Mouse (Mus musculus) midbrain, embryonic 16.5 days (tissue): ENCODE measurements around the gene Hoxd11. TPM values are rescaled to one million over a fixed set of nuclear protein-coding genes. Genes with fewer than 3 reads are reported as not detected.

ENCODE experiments used
- ATAC-seq: fragments of 200-750 bp; cut with Nextera tagmentation; 2 replicates; pipeline ENCODE4 v1.8.0; 2017; ENCODE audit warnings: moderate TSS enrichment
- H3K27ac ChIP-seq: fragments of 300-500 bp; sonication (generic); 2 replicates; pipeline ENCODE4 v1.5.1; 2014; ENCODE audit warnings: mild to moderate bottlenecking, low read length, mixed read lengths
- H3K27me3 ChIP-seq: fragments of 300-500 bp; sonication (generic); 2 replicates; pipeline ENCODE4 v1.6.1; 2014; ENCODE audit warnings: low read depth, low read length, mixed read lengths; ENCODE audit not compliant: control insufficient read depth, insufficient read depth
- H3K36me3 ChIP-seq: fragments of 300-500 bp; sonication (generic); 2 replicates; pipeline ENCODE4 v1.6.1; 2014; ENCODE audit warnings: mild to moderate bottlenecking, low read length, moderate library complexity, mixed read lengths; ENCODE audit not compliant: control insufficient read depth, insufficient read depth
- H3K4me1 ChIP-seq: fragments of 300-500 bp; sonication (generic); 2 replicates; pipeline ENCODE4 v1.6.1; 2014; ENCODE audit warnings: mild to moderate bottlenecking, low read length, mixed read lengths; ENCODE audit not compliant: control insufficient read depth, insufficient read depth
- H3K4me2 ChIP-seq: fragments of 300-500 bp; sonication (generic); 2 replicates; pipeline ENCODE4 v1.6.1; 2014; ENCODE audit warnings: mild to moderate bottlenecking, low read length, mixed read lengths
- H3K4me3 ChIP-seq: fragments of 300-500 bp; sonication (generic); 2 replicates; pipeline ENCODE4 v1.5.1; 2014; ENCODE audit warnings: low read depth, mild to moderate bottlenecking, low read length, moderate library complexity, mixed read lengths
- H3K9ac ChIP-seq: fragments of 300-500 bp; sonication (generic); 2 replicates; pipeline ENCODE4 v1.6.1; 2014; ENCODE audit warnings: low read depth, low read length, mixed read lengths
- H3K9me3 ChIP-seq: fragments of 300-500 bp; sonication (generic); replicated peaks from 2 replicates; pipeline ENCODE4 v1.6.1; 2014; ENCODE audit warnings: mild to moderate bottlenecking, low read length, mixed read lengths; ENCODE audit not compliant: control insufficient read depth, poor library complexity, severe bottlenecking
- WGBS: fragments of 180-500 bp; shearing (Covaris S2); extraction: QIAGEN DNeasy Blood & Tissue Kit; methylation state at CpG from one replicate; pipeline ENCODE4 v1.1.7; 2014; 5-methylcytosine and 5-hydroxymethylcytosine counted together
- polyA plus RNA-seq: library from polyadenylated mRNA; unstranded; fragments of >200 nt; fragmentation: Nextera tagmentation; extraction: Ambion mirVana; gene quantifications from 2 replicates; pipeline ENCODE4 v1.2.1, GENCODE M21; 2015

Hoxd11 gene
- not detected in 2 replicates for polyA plus RNA-seq

GRCm38 (mm10) chr2:74678891-74679595 is at the start of gene Hoxd11:
Gene Hoxd11 (plus strand): TSS chr2:74679557.
- no peaks in the 10 kb centered on the region for H3K9me3 ChIP-seq
- no peaks in the 10 kb centered on the region for H3K36me3 ChIP-seq
- WGBS = under 1% methylated on average over 15 of the region's 15 CpGs
- ATAC-seq = no peak
- H3K4me2 ChIP-seq = no peak within 1 kb of the TSS
- H3K27me3 ChIP-seq = peaks cover 97% of the 10 kb centered on the region
- no peak within 1 kb of the TSS for H3K9ac ChIP-seq
- H3K4me3 ChIP-seq = no peak within 1 kb of the TSS
- 0 out of 2 replicates have a peak, but pooled peaks cover 6% of the 10 kb centered on the region for H3K4me1 ChIP-seq
- H3K27ac ChIP-seq = no peak within 1 kb of the TSS

DNA sequence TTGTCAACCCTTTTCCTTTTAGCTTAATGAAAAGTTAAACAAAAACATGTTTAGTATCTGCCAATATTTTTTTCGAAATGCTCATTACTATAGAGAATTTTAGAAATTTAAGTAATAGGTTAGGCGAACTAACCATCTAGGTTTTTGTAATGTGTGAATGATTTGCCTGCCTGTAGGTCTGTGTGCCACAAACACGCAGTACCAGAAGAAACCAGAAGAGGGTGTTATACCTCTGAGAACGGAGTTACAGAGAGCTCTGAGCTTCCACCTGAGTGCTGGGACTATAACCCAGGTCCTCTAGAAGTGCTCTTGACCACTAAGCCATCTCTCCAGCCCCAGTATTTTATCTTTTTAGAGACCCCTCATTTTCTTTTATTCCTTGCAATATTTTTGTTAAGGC is 43.9 kb upstream of the Hoxd11 start:
- WGBS = 76% methylated on average over 4 of the region's 4 CpGs
- H3K27me3 ChIP-seq = peaks cover 5% of the 10 kb centered on the region; the same call in 1 of the 2 replicates
- no peaks in the 10 kb centered on the region for H3K36me3 ChIP-seq
- ATAC-seq = no peak
- no peak overlapping the region for H3K4me2 ChIP-seq
- no peaks in the 10 kb centered on the region for H3K9me3 ChIP-seq
- no peaks in the 10 kb centered on the region for H3K4me1 ChIP-seq
- no peak overlapping the region for H3K4me3 ChIP-seq
- H3K9ac ChIP-seq = no peak overlapping the region
- no peak overlapping the region for H3K27ac ChIP-seq

DNA sequence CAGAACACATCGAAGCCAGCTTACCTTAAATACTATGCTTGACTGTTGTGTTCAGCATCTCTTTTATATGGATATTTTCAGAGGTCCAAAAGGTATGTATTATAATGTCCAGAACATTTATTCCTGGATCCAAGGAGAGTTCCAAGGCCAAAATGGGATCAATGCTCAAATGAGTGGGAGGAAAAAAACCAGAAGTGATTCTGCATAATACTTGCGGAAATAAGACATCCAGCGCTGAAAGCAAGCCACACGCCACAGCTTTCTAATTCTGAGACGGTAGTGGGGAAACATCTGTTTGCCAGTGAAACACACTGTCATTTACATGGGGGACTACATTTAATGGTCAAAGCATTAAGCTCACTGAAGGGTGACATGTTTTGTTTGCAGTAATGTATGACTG is 36.9 kb upstream of the Hoxd11 start:
- Histone ChIP-seq H3K36me3 (no peaks in the 10 kb centered on the region), H3K9me3 (no peaks in the 10 kb centered on the region), H3K9ac (no peak overlapping the region), H3K4me3 (no peak overlapping the region), H3K4me1 (no peaks in the 10 kb centered on the region), H3K4me2 (no peak overlapping the region), H3K27me3 (peaks cover 46% of the 10 kb centered on the region), H3K27ac (no peak overlapping the region)
- WGBS = 66% methylated on average over 5 of the region's 5 CpGs
- no peak for ATAC-seq

DNA sequence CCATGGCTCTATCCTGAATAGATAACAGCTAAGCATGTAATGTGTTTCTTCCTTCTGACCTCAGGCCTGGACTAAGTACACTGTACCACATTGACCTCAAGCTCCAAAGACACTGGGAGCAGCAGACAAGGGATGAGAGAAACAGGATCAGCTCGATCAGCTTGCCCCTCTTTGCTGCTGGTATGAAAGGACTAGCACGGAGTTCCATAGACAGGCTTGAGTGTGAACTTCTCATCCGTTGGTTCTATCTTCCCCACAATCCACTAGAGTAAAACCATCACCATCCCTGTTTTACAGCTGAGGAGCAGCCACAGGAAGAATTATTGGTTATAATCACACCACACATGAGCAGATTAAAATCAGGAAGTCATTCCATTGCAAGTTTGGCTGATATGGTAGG is 33.7 kb upstream of the Hoxd11 start:
- Histone ChIP-seq H3K4me1 (no peaks in the 10 kb centered on the region), H3K27ac (no peak overlapping the region), H3K9me3 (no peaks in the 10 kb centered on the region), H3K27me3 (peaks cover 63% of the 10 kb centered on the region), H3K9ac (no peak overlapping the region), H3K4me2 (no peak overlapping the region), H3K4me3 (no peak overlapping the region), H3K36me3 (no peaks in the 10 kb centered on the region)
- ATAC-seq = no peak
- 88% methylated on average over 3 of the region's 3 CpGs for WGBS

DNA sequence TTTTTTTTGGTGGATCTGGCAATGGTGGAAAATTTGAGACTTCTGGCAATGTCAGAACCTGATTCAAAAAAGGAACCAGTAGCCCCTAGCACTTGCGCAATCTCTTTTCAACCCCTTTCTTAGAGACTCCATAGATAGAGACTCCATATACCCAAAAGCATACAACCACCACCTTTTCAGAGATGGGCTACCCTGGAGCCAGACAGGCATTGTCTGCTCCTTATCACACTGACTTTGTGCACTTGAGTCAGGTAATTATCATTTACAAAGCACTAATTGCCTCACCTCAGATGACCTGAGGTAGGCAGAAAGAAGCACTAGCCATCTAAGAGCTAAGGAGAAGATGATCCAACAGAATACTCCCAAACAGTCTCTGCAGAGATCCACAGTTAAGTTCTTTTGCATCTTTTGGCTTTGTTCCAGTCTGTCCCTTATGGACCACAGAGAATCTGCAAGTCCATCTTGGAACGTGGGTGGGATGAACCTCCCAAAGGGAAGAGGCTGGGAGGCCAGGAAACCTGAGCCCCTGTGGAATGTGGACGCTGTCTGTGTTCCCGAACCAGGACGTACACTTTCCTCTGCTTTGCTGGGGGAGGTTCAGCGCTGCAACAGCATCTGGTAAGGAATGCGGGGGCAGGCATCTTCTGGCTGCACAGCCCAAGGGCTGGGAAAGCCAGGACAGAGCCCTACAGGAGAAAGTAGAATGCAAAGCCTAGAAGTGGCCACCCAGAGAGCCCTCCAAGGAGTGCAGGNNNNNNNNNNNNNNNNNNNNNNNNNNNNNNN is 32.1 kb upstream of the Hoxd11 start:
- no peaks in the 10 kb centered on the region for H3K36me3 ChIP-seq
- no peak overlapping the region for H3K9ac ChIP-seq
- no peak for ATAC-seq
- peaks cover 72% of the 10 kb centered on the region for H3K27me3 ChIP-seq
- H3K4me1 ChIP-seq = no peaks in the 10 kb centered on the region
- 16% methylated on average over 7 of the region's 7 CpGs for WGBS
- no peak overlapping the region for H3K27ac ChIP-seq
- no peaks in the 10 kb centered on the region for H3K9me3 ChIP-seq
- H3K4me3 ChIP-seq = no peak overlapping the region
- H3K4me2 ChIP-seq = no peak overlapping the region

DNA sequence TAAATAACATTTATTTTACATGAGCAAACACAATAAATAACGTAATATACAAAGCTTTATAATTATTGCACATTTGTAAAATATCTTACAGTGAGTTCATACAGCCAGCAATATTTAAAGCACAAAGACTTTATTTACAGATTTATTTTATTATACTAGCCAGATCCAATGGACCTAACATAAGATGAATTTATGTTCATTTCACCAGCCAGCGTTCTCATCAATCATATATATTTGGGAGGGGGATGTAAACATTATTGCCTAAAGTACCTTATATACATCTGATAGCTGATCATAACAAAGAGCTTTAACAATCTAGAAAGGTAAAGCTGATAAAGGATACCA is 26.4 kb upstream of the Hoxd11 start:
- Histone ChIP-seq H3K9ac (no peak overlapping the region), H3K36me3 (no peaks in the 10 kb centered on the region), H3K9me3 (no peaks in the 10 kb centered on the region), H3K4me2 (no peak overlapping the region), H3K27ac (no peak overlapping the region), H3K4me1 (peaks cover 6% of the 10 kb centered on the region), H3K27me3 (peaks cover 52% of the 10 kb centered on the region), H3K4me3 (no peak overlapping the region)
- 37% methylated on average over 2 of the region's 2 CpGs for WGBS
- no peak for ATAC-seq

- H3K27me3 ChIP-seq = peaks cover 47% of the 10 kb centered on the region
Observed at GRCm38 (mm10) chr2:74653781-74654535, 25.4 kb upstream of the Hoxd11 start.

GRCm38 (mm10) chr2:74654743-74655419 is 24.5 kb upstream of the Hoxd11 start:
- H3K27ac ChIP-seq = no peak overlapping the region
- WGBS = 2% methylated on average over 20 of the region's 20 CpGs
- H3K4me3 ChIP-seq = no peak overlapping the region
- H3K36me3 ChIP-seq = no peaks in the 10 kb centered on the region
- H3K9ac ChIP-seq = no peak overlapping the region
- H3K4me1 ChIP-seq = peaks cover 6% of the 10 kb centered on the region
- no peak overlapping the region for H3K4me2 ChIP-seq
- no peak for ATAC-seq
- peaks cover 43% of the 10 kb centered on the region for H3K27me3 ChIP-seq
- H3K9me3 ChIP-seq = no peaks in the 10 kb centered on the region

More at GRCm38 (mm10) chr2:74653781-74654535, 25.4 kb upstream of the Hoxd11 start:
- ATAC-seq = no peak
- Histone ChIP-seq H3K9me3 (no peaks in the 10 kb centered on the region), H3K9ac (no peak overlapping the region), H3K4me2 (no peak overlapping the region), H3K4me3 (no peak overlapping the region), H3K4me1 (peaks cover 6% of the 10 kb centered on the region), H3K36me3 (no peaks in the 10 kb centered on the region), H3K27ac (no peak overlapping the region)
- 10% methylated on average over 17 of the region's 17 CpGs for WGBS
